Mouse (Mus musculus) neural tube, postnatal 0 days (tissue): ENCODE results near the gene Nfatc3. TPM values are rescaled to one million over a fixed set of nuclear protein-coding genes. Genes with fewer than 3 reads are reported as not detected.

ENCODE experiments used
- polyA plus RNA-seq: library from polyadenylated mRNA; unstranded; fragments of >200 nt; fragmentation: Nextera tagmentation; extraction: Ambion mirVana; gene quantifications from 2 replicates; pipeline ENCODE4 v1.2.1, GENCODE M21; 2015

The Nfatc3 gene
- 2.7 and 2.9 TPM in 2 replicates for polyA plus RNA-seq

GRCm38 (mm10) chr8:106058731-106059612 is at the start of gene Nfatc3:
Nfatc3 (plus strand) TSS chr8:106058840.

GRCm38 (mm10) chr8:106011643-106011986 is 47.0 kb upstream of the Nfatc3 start, which contains the start of gene Ddx28:
Ddx28 (minus strand) TSS chr8:106011882.

GRCm38 (mm10) chr8:106136156-106137130 is 77.8 kb downstream of the Nfatc3 start, which contains the start of gene Esrp2:
Esrp2 (minus strand) TSS chr8:106136974.

GRCm38 (mm10) chr8:106149801-106150652 is 91.4 kb downstream of the Nfatc3 start, which contains the start of gene Pla2g15:
Pla2g15 (plus strand) TSS chr8:106150399.

GRCm38 (mm10) chr8:106168356-106169016 is 109.8 kb downstream of the Nfatc3 start, which contains the start of gene Slc7a6:
Slc7a6 (plus strand) TSS chr8:106168857.

Other genes with a start within 250 kb of the Nfatc3 start
- 6.8 and 7.9 TPM in 2 replicates for gene Ranbp10, start 231.5 kb upstream of the Nfatc3 start, polyA plus RNA-seq
- 0.25 and 0.45 TPM in 2 replicates for gene Tsnaxip1, start 231.1 kb upstream of the Nfatc3 start, polyA plus RNA-seq
- 33.7 and 38.1 TPM in 2 replicates for gene Cenpt, start 205.6 kb upstream of the Nfatc3 start, polyA plus RNA-seq
- gene Thap11, start 203.7 kb upstream of the Nfatc3 start, polyA plus RNA-seq, result 46.5 and 47.5 TPM in 2 replicates
- 124 and 138 TPM in 2 replicates for gene Nutf2, start 198.3 kb upstream of the Nfatc3 start, polyA plus RNA-seq
- 28.9 and 35.3 TPM in 2 replicates for gene Edc4, start 178.0 kb upstream of the Nfatc3 start, polyA plus RNA-seq
- gene Nrn1l, start 165.3 kb upstream of the Nfatc3 start, polyA plus RNA-seq, result 2.4 and 5.5 TPM in 2 replicates
- 8.6 and 9.3 TPM in 2 replicates for gene Pskh1, start 158.4 kb upstream of the Nfatc3 start, polyA plus RNA-seq
- gene Ctrl, start 125.0 kb upstream of the Nfatc3 start, polyA plus RNA-seq, result 1.8 and 2.8 TPM in 2 replicates
- 127 and 138 TPM in 2 replicates for gene Psmb10, start 120.4 kb upstream of the Nfatc3 start, polyA plus RNA-seq
- 16.8 TPM in 2 replicates for gene Lcat, start 115.5 kb upstream of the Nfatc3 start, polyA plus RNA-seq
- 15.6 and 15.7 TPM in 2 replicates for gene Slc12a4, start 92.7 kb upstream of the Nfatc3 start, polyA plus RNA-seq
- not detected in 2 replicates for gene Dpep3, start 79.4 kb upstream of the Nfatc3 start, polyA plus RNA-seq
- gene Dus2, start 67.5 kb upstream of the Nfatc3 start, polyA plus RNA-seq, result 25.2 and 25.4 TPM in 2 replicates
- gene Dpep2nb, start 52.9 kb upstream of the Nfatc3 start, polyA plus RNA-seq, result 0.21 TPM in 1 of 2 replicates, not detected in the other
- gene Ddx28, start 47.0 kb upstream of the Nfatc3 start, polyA plus RNA-seq, result 19.0 and 19.6 TPM in 2 replicates
- 0.13 and 0.48 TPM in 2 replicates for gene Esrp2, start 78.1 kb downstream of the Nfatc3 start, polyA plus RNA-seq
- gene Pla2g15, start 91.6 kb downstream of the Nfatc3 start, polyA plus RNA-seq, result 15.2 and 15.4 TPM in 2 replicates
- gene Slc7a6, start 110.0 kb downstream of the Nfatc3 start, polyA plus RNA-seq, result 46.4 and 47.3 TPM in 2 replicates
- 32.3 and 36.1 TPM in 2 replicates for gene Slc7a6os, start 152.1 kb downstream of the Nfatc3 start, polyA plus RNA-seq
- 49.1 and 56.5 TPM in 2 replicates for gene Prmt7, start 152.1 kb downstream of the Nfatc3 start, polyA plus RNA-seq